Mouse (Mus musculus) spleen, adult 12 weeks (tissue): ENCODE measurements around the gene Hlcs.

Source experiments
- DNase-seq: peaks from one replicate; pipeline ENCODE4 v3.0.0; 2022; ENCODE audit warnings: low spot score

Hlcs gene

GRCm38 (mm10) chr16:94246058-94246784 is 67.2 kb downstream of the Hlcs start:
- DNase-seq, result peak; percentile 36

DNA sequence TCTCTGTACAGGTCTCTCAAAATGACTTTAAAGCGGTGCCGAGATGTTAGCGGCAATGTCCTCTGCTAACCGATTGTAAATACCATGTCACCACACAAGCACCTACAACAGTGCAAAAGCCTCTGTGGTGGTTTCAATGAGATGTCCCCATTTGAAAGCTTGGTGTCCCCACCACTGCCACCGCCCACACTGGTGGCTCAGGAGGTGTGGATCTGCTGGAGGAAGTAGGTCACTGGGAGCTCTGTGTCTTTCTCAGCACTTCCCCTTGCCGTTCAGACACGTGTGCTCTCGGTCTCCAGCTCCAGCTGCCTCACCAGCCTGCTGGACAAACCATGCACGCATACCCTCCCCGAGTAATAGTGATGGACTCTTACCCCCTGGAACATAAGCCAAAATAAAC is 72.2 kb downstream of the Hlcs start:
- peak; percentile 31 for DNase-seq

- no peak for DNase-seq
Measured at GRCm38 (mm10) chr16:94240190-94240589, 73.2 kb downstream of the Hlcs start.

DNA sequence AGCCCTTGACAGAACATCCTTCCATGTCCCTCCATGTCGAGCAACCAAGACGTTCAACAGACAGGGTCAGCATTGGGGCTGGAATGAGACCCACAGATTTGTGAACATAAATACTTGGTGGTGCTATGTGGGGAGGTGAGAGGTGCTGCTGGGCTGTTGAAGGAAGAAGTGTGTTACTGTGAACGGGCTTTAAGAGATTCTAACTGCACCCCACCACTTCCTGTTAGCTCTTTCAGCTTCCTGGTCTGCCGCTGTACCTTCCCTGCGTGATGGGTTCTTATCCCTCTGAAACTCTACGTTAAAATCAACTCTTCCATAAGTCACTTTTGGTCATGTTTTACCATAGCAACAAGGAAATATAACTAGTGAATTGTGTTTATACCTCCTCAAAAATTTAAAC is 73.8 kb downstream of the Hlcs start:
- DNase-seq, result no peak

DNA sequence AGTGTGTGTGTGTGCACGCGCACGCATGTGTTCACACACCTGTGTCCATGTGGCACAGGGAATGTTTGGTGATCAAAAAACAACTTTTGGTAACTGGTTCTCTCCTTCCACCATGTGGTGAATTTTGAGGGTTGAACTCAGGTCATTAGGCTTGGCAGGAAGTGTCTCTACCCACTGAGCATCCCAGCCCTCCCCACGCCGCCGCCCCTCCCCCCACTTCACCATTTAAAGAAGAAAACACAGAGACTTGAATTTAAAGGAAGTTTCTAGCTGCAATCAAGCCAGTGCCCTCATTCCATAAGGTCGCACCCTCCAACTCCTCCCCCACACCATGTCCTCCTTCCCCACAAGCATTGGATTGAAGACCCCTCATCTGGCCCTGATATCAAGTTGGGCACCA is 74.2 kb downstream of the Hlcs start:
- DNase-seq, result no peak

DNA sequence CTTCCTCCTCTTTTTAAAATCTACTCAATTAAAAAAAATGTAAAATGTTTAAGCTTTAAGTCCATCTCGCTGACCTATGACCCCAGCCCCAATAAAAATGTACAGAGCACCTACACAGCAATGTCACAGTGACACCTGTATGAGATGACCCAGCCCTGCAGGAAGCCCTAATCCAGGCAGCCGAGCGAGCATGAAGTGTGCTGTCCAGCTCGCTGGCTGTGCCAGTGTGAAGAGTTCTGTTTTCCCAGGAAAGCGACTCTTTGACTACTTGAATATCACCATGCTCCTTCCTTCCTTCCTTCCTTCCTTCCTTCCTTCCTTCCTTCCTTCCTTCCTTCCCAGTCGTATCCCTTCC is 76.3 kb downstream of the Hlcs start:
- no peak for DNase-seq

GRCm38 (mm10) chr16:94236226-94237129 is 76.9 kb downstream of the Hlcs start:
- DNase-seq, result no peak

DNA sequence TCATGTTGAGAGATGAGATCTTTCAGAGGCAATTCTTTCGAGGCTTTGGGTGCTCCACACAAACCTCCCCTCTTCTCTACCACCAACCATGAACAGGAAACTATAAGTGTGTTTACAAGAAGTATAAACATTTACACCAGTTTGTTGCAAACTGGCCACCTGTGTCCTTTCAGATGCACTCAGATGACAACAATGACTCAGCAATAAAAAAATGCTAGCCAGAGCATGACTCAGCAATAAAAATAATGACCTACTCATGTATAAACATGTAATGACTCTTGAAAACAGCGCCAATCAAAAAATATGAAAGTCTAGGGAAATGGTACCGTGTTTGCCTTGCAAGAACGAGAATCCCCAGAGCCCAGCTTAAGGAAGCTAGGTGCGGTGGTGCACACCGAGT is 77.7 kb downstream of the Hlcs start:
- no peak for DNase-seq

- DNase-seq, result no peak
Measured at GRCm38 (mm10) chr16:94234202-94234601, 79.2 kb downstream of the Hlcs start.

GRCm38 (mm10) chr16:94230909-94231575 is 82.3 kb downstream of the Hlcs start:
- no peak for DNase-seq

GRCm38 (mm10) chr16:94230499-94230898 is 82.9 kb downstream of the Hlcs start:
- DNase-seq, result no peak

- DNase-seq, result no peak
Measured at GRCm38 (mm10) chr16:94229890-94230289, 83.5 kb downstream of the Hlcs start.

DNA sequence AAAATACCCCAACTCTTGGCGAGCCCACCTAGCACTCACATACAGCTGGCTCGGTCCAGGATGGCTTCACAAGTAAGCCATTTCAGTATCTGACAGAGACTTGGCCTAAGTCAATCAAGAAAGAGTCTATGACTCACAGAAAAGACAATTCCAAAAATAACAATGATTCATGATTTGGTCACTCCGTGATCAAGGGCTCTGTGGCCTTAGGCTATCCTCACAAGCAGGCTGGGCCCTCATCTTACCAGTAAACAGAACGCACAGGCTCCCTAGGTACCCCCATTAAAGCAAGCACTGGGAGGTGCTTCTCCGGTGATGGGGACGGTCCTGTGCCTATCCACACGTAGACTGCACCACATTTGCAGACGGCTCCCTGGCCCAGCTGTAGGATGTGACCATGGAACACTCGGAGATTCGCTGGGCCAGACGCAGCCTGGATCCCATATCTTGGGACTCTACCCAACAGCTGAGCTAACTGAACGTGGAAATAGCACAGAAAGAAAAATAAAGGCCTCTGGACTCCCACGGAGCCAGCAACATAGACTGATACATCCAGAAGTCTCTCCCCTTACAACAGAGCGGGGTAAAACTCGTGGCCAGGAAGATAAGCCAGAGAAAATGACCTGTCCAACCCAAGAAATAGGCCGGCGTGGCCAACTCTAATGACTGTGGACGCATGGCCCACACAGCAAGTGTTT is 84.4 kb downstream of the Hlcs start:
- DNase-seq, result no peak

GRCm38 (mm10) chr16:94227328-94228018 is 85.9 kb downstream of the Hlcs start:
- no peak for DNase-seq

DNA sequence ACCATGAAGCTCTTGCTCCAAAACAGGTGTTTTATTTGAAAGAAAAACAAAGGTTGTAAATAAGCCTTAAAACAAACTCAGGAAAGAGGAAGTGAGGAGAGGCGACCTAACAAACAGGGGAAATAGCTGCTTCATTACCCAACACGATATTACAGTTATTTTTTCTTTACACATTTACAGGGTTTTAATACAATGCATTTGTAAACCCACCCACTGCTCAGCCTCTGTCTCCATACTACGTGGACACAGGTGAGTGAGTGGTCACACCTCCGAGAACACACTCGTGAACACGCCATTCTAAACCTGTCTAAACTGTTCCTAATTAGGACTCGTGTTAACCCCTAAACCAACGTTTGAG is 90.0 kb downstream of the Hlcs start:
- DNase-seq, result no peak

DNA sequence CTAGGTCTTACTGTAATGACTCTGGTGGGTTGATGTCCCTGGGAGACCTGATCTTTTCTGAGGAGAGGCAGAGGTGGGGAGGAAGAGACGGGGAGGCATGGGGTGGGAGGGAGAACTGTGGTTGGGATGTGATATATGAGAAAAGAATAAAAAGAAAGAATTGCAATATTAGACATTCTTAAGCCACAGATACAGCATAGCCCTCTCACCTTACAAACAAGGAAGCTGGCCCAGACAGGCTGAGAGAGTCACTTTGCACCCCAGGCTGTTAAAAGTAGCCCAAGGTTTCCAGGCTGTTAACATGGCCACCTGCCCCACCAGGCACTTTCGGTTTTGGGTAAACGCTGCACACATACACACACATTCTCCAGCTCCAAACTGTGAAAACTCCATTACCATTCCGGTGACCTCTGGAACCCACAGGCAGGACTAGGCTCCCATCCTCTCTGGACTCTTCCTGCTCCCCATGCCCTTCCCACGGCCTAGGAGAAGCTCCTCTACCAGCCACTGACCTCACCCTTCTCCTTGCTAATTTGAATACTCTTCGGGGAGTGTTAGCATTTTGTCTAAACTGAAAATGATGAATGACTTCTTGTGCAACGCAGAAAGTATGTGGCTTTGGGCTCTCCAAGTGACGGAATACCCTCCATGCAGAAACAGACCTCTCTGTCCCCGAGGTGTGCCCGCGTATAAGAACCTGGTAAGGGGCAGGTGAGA is 90.6 kb downstream of the Hlcs start:
- DNase-seq, result no peak

DNA sequence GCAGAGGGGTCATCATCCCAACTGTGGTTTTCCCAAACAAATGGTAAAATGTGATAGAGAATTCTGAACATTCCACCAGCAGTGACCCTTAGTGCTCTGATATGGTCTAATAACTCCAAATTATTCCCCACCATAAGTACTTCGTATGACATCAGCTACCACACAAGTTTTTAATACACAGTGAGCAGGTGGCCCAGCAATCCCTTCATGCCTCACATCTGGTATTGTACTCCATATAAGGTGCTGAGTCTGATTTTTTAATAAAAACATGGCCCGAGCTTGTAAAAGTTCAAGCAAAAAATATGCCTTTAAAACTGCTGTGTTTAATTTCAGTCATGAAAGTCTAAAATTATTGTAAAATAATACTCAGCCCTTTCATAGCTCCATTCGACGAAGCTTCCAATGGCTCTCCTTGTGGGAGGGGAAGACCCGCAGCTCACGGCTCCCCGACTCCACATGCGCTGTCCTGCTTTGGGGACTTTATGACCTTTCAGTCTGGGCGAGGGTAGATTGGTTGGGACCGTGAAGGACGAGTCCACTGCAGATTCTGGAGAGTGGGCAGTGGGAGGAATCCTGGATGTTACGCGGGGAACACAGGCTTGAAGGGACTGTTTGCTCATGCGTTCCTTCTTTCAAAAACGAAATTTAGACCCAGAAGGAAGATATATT is 102.5 kb downstream of the Hlcs start:
- DNase-seq, result no peak

DNA sequence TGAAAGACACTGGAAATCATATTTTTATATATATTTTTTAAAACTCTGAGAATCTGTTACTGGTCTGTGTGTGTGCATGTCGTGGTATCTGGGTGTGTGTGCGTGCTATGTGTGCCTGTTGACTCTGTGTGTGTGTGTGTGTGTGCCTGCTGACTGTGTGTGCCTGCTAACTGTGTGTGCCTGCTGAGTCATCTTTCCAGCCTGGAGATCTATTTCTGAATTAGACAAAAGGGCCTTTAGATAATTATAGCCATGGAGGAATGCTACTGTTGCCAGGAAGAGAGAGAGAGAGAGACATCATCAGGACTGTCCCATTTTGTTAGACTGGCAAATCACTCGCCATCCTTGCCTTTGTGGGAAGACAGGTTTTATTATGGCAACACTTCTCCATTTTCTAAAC is 103.7 kb downstream of the Hlcs start:
- no peak for DNase-seq

DNA sequence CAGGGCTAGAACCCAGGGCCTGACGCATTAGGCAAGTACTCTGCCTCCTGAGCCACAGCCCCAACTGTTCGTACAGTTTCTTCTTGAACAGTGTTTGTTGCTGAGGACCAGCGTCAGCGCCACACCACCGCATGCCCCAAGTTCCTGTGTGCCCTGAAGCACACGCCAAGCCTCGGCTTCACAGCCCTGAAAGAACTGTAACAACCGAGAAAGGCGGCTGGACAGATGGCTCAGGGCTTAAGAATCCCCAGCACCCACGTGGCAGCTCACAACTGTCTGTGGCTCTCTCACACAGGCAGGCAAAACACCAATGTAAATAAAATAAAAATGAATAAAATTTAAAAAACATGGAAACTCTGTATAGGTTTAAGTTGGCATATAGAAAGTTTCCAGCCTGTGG is 104.5 kb downstream of the Hlcs start:
- DNase-seq, result no peak

DNA sequence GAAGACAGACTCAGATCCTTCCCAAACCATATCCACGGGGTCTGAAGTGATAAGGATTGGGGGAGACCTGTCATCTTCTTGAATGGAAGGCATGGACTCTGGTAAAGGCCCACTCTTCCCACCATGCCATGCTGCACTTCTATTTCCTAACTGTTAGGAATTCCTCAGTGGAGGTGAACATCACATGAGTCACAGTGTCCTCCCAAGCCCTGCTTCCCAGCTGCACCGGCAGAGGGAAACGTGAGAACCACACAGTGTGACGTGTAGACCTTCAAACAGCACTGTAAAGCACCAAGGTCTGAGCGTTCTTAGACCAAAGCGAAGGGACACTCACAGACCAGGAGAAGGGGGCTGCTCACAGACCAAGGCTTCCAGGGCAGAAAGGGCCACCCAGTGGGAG is 105.2 kb downstream of the Hlcs start:
- no peak for DNase-seq
